Comparison of ENCODE assay signal across 31 mouse cellular contexts in genomic region chr15:28037651-28038050, GRCm38 (mm10).
"Had no signal": no experiment of that assay in that cellular context is flagged by ENCODE, and none has a peak within 500 bp of the region (broad histone marks: within the 10 kb centered on the region; RNA-seq: fewer than 3 reads in every experiment).

No protein-coding gene starts in this region.

- H3K27me3 ChIP-seq: limb, embryonic 15.5 days; liver, embryonic 13.5 days; lung, embryonic 15.5 days; midbrain, embryonic 13.5 days; neural tube, embryonic 12.5 days had no signal

- ATAC-seq: liver, embryonic 12.5 days; liver, postnatal 0 days; lung, postnatal 0 days; midbrain, embryonic 13.5 days; midbrain, embryonic 16.5 days had no signal

- H3K4me3 ChIP-seq: left cerebral cortex, adult 2 months; limb, embryonic 10.5 days; limb, embryonic 12.5 days; limb, embryonic 13.5 days; limb, embryonic 15.5 days; liver, embryonic 12.5 days; liver, embryonic 13.5 days; liver, embryonic 15.5 days; lung, embryonic 15.5 days; megakaryocyte, embryonic 14.5 days; midbrain, embryonic 10.5 days; midbrain, embryonic 12.5 days; midbrain, embryonic 13.5 days; myocyte; neural tube, embryonic 12.5 days had no signal

- H3K9me3 ChIP-seq: limb, embryonic 10.5 days; limb, embryonic 12.5 days; limb, embryonic 13.5 days; limb, embryonic 15.5 days; liver, embryonic 12.5 days; liver, embryonic 13.5 days; liver, embryonic 15.5 days; lung, embryonic 15.5 days; midbrain, embryonic 10.5 days; midbrain, embryonic 12.5 days; neural tube, embryonic 12.5 days had no signal

- H3K27ac ChIP-seq: left cerebral cortex, adult 2 months; limb, embryonic 10.5 days; limb, embryonic 12.5 days; limb, embryonic 13.5 days; limb, embryonic 15.5 days; liver, embryonic 12.5 days; liver, embryonic 13.5 days; liver, embryonic 14.5 days; liver, embryonic 15.5 days; lung, embryonic 15.5 days; macrophage; midbrain, embryonic 10.5 days; midbrain, embryonic 12.5 days; midbrain, embryonic 13.5 days; neural tube, embryonic 12.5 days had no signal

- DNase-seq: left cerebral cortex, postnatal 4 days; liver; liver, embryonic 13.5 days; liver, postnatal 0 days; lung, adult 18-20 months; lung, adult 2 months; lung, embryonic 14.5 days; lung, postnatal 10 days; lung, postnatal 14 days; lung, postnatal 36 days; lung, postnatal 4 days; midbrain, embryonic 14.5 days had no signal

- H3K4me2 ChIP-seq: limb, embryonic 12.5 days; limb, embryonic 13.5 days; limb, embryonic 15.5 days; liver, embryonic 11.5 days; liver, embryonic 12.5 days; liver, embryonic 13.5 days; liver, embryonic 15.5 days; lung, embryonic 14.5 days; lung, embryonic 15.5 days; midbrain, embryonic 12.5 days; midbrain, embryonic 13.5 days; neural tube, embryonic 12.5 days had no signal

- H3K9ac ChIP-seq: limb, embryonic 12.5 days; limb, embryonic 13.5 days; limb, embryonic 15.5 days; liver, embryonic 12.5 days; liver, embryonic 13.5 days; liver, embryonic 14.5 days; liver, embryonic 15.5 days; liver, postnatal 0 days; lung, embryonic 14.5 days; lung, embryonic 15.5 days; midbrain, embryonic 12.5 days; midbrain, embryonic 13.5 days; neural tube, embryonic 12.5 days had no signal

- H3K4me1 ChIP-seq: limb, embryonic 10.5 days; liver, embryonic 12.5 days; liver, embryonic 13.5 days; liver, embryonic 15.5 days; lung, embryonic 15.5 days; megakaryocyte, embryonic 14.5 days had no signal

- H3K36me3 ChIP-seq: limb, embryonic 10.5 days; limb, embryonic 12.5 days; limb, embryonic 13.5 days; limb, embryonic 15.5 days; liver, embryonic 12.5 days; liver, embryonic 13.5 days; liver, embryonic 15.5 days; lung, embryonic 15.5 days; midbrain, embryonic 10.5 days; midbrain, embryonic 12.5 days; midbrain, embryonic 13.5 days; neural tube, embryonic 12.5 days had no signal
